Mouse (Mus musculus): Measurements from ENCODE around the gene Tep1. TPM values are rescaled to one million over a fixed set of nuclear protein-coding genes. Genes with fewer than 3 reads are reported as not detected.
"Not testable (repeated sequence)": the region's sequence is repeated elsewhere in the genome, so short reads cannot be mapped to it uniquely, and the experiment has no call there.

The Tep1 gene
- polyA plus RNA-seq, 1 experiment from 2014 or later, result 5.2 TPM

DNA sequence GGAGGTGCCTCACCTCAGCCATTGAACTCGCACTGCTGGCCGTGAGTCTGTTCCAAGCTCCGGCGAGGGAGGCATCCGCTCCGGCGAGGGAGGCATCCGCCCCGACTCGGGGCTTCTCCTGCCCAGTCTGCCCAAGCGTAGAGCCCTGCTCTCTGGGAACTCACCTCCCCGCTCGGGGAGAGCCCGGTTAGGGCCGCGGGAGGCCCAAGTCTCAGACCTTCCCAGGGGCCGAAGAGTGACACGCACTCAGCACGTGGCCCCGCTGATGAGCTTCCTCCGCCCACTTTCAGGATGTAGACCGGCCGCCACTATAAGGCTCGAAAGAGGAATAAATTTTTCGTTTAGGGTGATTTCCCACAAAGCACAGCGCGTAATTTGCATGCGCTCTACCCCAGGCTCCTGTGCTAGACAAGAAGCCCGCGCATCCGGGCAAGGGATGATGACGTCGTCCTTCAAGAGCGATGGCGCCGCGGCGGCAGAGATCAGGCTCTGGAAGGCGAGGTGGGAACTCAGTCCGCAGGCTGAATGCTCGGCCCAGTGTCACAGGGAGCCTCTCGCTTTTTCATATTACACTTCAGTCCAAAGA, 62.8 kb downstream of the Tep1 start, which contains the start of the genes Ccnb1ip1 and Parp2:
Gene Ccnb1ip1 (minus strand): TSS at position 246 of the 586 bp plus-strand sequence.
Gene Parp2 (plus strand): TSS at position 355 of the 586 bp plus-strand sequence.
- peak; percentile 97 for ATAC-seq (replicated peaks; ENCODE audit: low FRiP score)
- no peaks in the 10 kb centered on the region for H3K27me3 ChIP-seq (ENCODE audit: control insufficient read depth, insufficient read depth, low read length)
- H3K4me2 ChIP-seq (ENCODE audit: low read depth, low read length, severe bottlenecking), result peak within 1 kb of the TSS; percentile 59
- peak within 1 kb of the TSS; percentile 84 for H3K27ac ChIP-seq (ENCODE audit: low read depth, low read length)
- peak within 1 kb of the TSS; percentile 50 for H3K4me3 ChIP-seq (ENCODE audit: low read depth, low read length)
- peak within 1 kb of the TSS; percentile 77 for H3K9ac ChIP-seq (ENCODE audit: low read length)
- peak; percentile 95 for DNase-seq (ENCODE audit: low spot score)
- under 1% methylated on average over 42 of the region's 42 CpGs for WGBS
- H3K4me1 ChIP-seq (replicated peaks; ENCODE audit: control insufficient read depth, insufficient read depth, low read length), result no peaks in the 10 kb centered on the region
- no peaks in the 10 kb centered on the region; the same call in 1 of the 2 replicates for H3K36me3 ChIP-seq (ENCODE audit: control insufficient read depth, insufficient read depth, low read length)
- no peaks in the 10 kb centered on the region for H3K9me3 ChIP-seq (ENCODE audit: control insufficient read depth, low read length)

GRCm38 (mm10) chr14:50806469-50806868, 63.9 kb downstream of the Tep1 start:
- H3K9ac ChIP-seq (ENCODE audit: low read length); H3K36me3 ChIP-seq (ENCODE audit: control insufficient read depth, insufficient read depth, low read length); H3K4me1 ChIP-seq (replicated peaks; ENCODE audit: control insufficient read depth, insufficient read depth, low read length); H3K4me3 ChIP-seq (ENCODE audit: low read depth, low read length); ATAC-seq (replicated peaks; ENCODE audit: low FRiP score); H3K27me3 ChIP-seq (ENCODE audit: control insufficient read depth, insufficient read depth, low read length); H3K9me3 ChIP-seq (ENCODE audit: control insufficient read depth, low read length); DNase-seq (ENCODE audit: low spot score); H3K27ac ChIP-seq (ENCODE audit: low read depth, low read length): not testable (repeated sequence)
- 98% methylated on average over 5 of the region's 5 CpGs for WGBS
- 0 out of 2 replicates have a peak overlapping the region, but pooled peaks have one; percentile 21 for H3K4me2 ChIP-seq (ENCODE audit: low read depth, low read length, severe bottlenecking)

GRCm38 (mm10) chr14:50804683-50805082, 65.7 kb downstream of the Tep1 start:
- Histone ChIP-seq H3K27me3 (ENCODE audit: control insufficient read depth, insufficient read depth, low read length) (no peaks in the 10 kb centered on the region), H3K4me1 (replicated peaks; ENCODE audit: control insufficient read depth, insufficient read depth, low read length) (no peaks in the 10 kb centered on the region), H3K9ac (ENCODE audit: low read length) (no peak overlapping the region), H3K4me3 (ENCODE audit: low read depth, low read length) (no peak overlapping the region), H3K4me2 (ENCODE audit: low read depth, low read length, severe bottlenecking) (no peak overlapping the region), H3K9me3 (ENCODE audit: control insufficient read depth, low read length) (no peaks in the 10 kb centered on the region), H3K36me3 (ENCODE audit: control insufficient read depth, insufficient read depth, low read length) (no peaks in the 10 kb centered on the region), H3K27ac (ENCODE audit: low read depth, low read length) (no peak overlapping the region)
- DNase-seq (ENCODE audit: low spot score), result no peak
- ATAC-seq (replicated peaks; ENCODE audit: low FRiP score), result no peak
- WGBS, result 78% methylated on average over 13 of the region's 13 CpGs

DNA sequence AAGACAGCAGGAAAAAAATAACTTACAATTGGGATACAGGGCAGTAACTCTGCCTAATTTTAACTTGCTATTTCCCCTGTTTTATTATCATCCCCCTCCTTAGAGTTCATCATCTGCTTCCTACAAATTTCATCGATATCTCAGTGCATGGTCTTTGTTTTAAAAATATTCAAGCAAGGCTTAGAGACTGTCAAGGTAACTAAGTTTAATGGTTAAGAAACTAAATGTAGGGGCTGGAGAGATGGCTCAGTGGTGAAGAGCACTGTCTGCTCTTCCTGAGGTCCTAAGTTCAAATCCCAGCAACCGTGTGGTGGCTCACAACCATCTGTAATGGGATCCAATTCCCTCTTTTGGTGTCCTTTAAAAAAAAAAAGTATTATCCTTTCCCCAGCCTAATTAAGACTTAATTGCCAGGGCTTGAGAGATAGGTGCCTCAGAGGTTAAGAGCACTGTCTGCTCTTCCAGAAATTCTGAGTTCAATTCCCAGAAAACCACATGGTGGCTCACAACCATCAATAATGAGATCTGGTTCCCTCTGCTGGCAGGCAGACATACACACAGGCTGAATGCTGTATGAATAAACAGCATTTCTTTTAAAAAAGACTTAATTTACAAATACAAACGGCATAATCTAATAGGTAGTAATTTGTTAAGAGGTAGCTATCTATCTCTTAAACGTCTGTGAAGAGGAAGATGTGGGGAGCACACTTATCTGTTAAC, 67.4 kb downstream of the Tep1 start:
- H3K4me2 ChIP-seq (ENCODE audit: low read depth, low read length, severe bottlenecking), result no peak overlapping the region

DNA sequence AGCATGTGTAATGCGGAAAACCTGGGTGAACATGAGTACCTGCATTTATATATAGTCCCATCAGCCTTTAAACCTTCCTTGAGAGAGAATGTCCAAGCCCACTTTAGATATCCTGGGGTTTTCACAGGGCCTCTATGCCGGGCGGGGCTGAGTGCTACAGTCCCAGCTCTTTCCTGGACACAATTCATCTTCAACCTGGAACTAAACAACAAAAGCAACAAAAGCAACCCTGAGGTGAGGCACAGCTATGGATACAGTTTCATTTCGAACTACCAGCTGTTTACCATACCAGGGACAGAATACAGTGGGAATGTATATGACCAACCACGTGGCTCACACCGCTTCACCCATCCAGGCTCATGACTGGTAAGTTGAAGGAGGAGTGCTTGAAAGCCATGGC, 67.9 kb downstream of the Tep1 start:
- DNase-seq (ENCODE audit: low spot score) (no peak), ATAC-seq (replicated peaks; ENCODE audit: low FRiP score) (no peak)
- Histone ChIP-seq H3K9me3 (ENCODE audit: control insufficient read depth, low read length) (no peaks in the 10 kb centered on the region), H3K4me3 (ENCODE audit: low read depth, low read length) (no peak overlapping the region), H3K4me1 (replicated peaks; ENCODE audit: control insufficient read depth, insufficient read depth, low read length) (no peaks in the 10 kb centered on the region), H3K27ac (ENCODE audit: low read depth, low read length) (no peak overlapping the region), H3K27me3 (ENCODE audit: control insufficient read depth, insufficient read depth, low read length) (no peaks in the 10 kb centered on the region), H3K4me2 (ENCODE audit: low read depth, low read length, severe bottlenecking) (no peak overlapping the region), H3K9ac (ENCODE audit: low read length) (no peak overlapping the region), H3K36me3 (ENCODE audit: control insufficient read depth, insufficient read depth, low read length) (no peaks in the 10 kb centered on the region)
- WGBS, result 88% methylated on average over 6 of the region's 6 CpGs

More for the DNA sequence above, 67.4 kb downstream of the Tep1 start:
- H3K9ac ChIP-seq (ENCODE audit: low read length), result no peak overlapping the region
- 62% methylated on average over 4 of the region's 4 CpGs for WGBS
- no peak for DNase-seq (ENCODE audit: low spot score)
- no peaks in the 10 kb centered on the region for H3K9me3 ChIP-seq (ENCODE audit: control insufficient read depth, low read length)
- no peaks in the 10 kb centered on the region for H3K4me1 ChIP-seq (replicated peaks; ENCODE audit: control insufficient read depth, insufficient read depth, low read length)
- H3K27ac ChIP-seq (ENCODE audit: low read depth, low read length), result no peak overlapping the region
- ATAC-seq (replicated peaks; ENCODE audit: low FRiP score), result no peak
- H3K4me3 ChIP-seq (ENCODE audit: low read depth, low read length), result no peak overlapping the region
- no peaks in the 10 kb centered on the region for H3K36me3 ChIP-seq (ENCODE audit: control insufficient read depth, insufficient read depth, low read length)
- H3K27me3 ChIP-seq (ENCODE audit: control insufficient read depth, insufficient read depth, low read length), result no peaks in the 10 kb centered on the region

DNA sequence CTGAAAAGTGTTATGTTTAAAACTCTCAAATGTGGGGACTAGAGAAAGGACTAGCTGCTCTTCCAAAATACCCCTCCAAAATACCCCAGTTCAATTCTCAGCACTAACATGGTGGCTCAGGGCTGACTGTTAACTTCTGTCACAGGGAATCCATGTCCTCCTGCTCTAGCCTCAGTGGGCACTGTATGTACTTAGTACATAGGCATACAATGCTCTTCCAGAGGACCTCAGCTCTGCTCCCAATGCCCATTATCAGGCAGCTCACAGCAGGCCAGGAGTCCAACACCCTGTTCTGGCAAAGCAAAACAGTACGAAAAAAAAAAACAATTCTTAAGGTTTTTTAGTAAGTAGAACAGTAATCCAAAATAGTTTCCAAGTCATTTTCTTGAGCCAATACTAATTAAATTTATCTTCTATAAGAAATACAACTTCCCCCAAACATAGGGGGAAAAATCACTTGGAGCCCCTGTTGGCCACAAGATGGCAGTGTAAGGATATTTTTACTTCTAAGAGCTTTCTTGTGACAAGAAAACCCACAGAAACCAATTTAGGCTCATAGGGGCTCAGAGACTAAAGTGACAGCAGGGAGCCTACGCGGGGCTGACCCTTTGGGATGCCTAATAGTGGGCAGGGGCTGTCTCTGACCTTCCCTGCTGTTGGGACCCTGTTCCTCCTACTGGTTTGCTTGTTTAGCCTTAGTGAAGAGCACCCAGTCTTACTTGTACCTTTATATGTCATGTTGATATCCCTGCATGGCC, 70.7 kb downstream of the Tep1 start:
- ATAC-seq (replicated peaks; ENCODE audit: low FRiP score) (peak; percentile 58; the same call in 1 of the 2 replicates), DNase-seq (ENCODE audit: low spot score) (peak; percentile 60)
- Histone ChIP-seq H3K9me3 (ENCODE audit: control insufficient read depth, low read length) (no peaks in the 10 kb centered on the region), H3K4me3 (ENCODE audit: low read depth, low read length) (no peak overlapping the region), H3K27ac (ENCODE audit: low read depth, low read length) (no peak overlapping the region), H3K4me2 (ENCODE audit: low read depth, low read length, severe bottlenecking) (no peak overlapping the region), H3K4me1 (replicated peaks; ENCODE audit: control insufficient read depth, insufficient read depth, low read length) (no peaks in the 10 kb centered on the region), H3K27me3 (ENCODE audit: control insufficient read depth, insufficient read depth, low read length) (no peaks in the 10 kb centered on the region), H3K9ac (ENCODE audit: low read length) (no peak overlapping the region), H3K36me3 (ENCODE audit: control insufficient read depth, insufficient read depth, low read length) (no peaks in the 10 kb centered on the region)
- WGBS, result 2% methylated on average over 3 of the region's 3 CpGs

GRCm38 (mm10) chr14:50798512-50798911, 71.8 kb downstream of the Tep1 start:
- DNase-seq (ENCODE audit: low spot score), result no peak
- H3K4me2 ChIP-seq (ENCODE audit: low read depth, low read length, severe bottlenecking), result no peak overlapping the region

GRCm38 (mm10) chr14:50796464-50796863, 73.9 kb downstream of the Tep1 start:
- no peaks in the 10 kb centered on the region for H3K9me3 ChIP-seq (ENCODE audit: control insufficient read depth, low read length)
- H3K27ac ChIP-seq (ENCODE audit: low read depth, low read length), result no peak overlapping the region
- H3K36me3 ChIP-seq (ENCODE audit: control insufficient read depth, insufficient read depth, low read length), result no peaks in the 10 kb centered on the region
- 78% methylated on average over 1 of the region's 1 CpGs for WGBS
- no peaks in the 10 kb centered on the region for H3K27me3 ChIP-seq (ENCODE audit: control insufficient read depth, insufficient read depth, low read length)
- ATAC-seq (replicated peaks; ENCODE audit: low FRiP score) (no peak), DNase-seq (ENCODE audit: low spot score) (no peak)
- no peak overlapping the region for H3K9ac ChIP-seq (ENCODE audit: low read length)
- no peak overlapping the region for H3K4me3 ChIP-seq (ENCODE audit: low read depth, low read length)
- no peak overlapping the region for H3K4me2 ChIP-seq (ENCODE audit: low read depth, low read length, severe bottlenecking)
- H3K4me1 ChIP-seq (replicated peaks; ENCODE audit: control insufficient read depth, insufficient read depth, low read length), result no peaks in the 10 kb centered on the region

More at GRCm38 (mm10) chr14:50798512-50798911, 71.8 kb downstream of the Tep1 start:
- no peak for ATAC-seq (replicated peaks; ENCODE audit: low FRiP score)
- Histone ChIP-seq H3K4me3 (ENCODE audit: low read depth, low read length) (no peak overlapping the region), H3K9me3 (ENCODE audit: control insufficient read depth, low read length) (no peaks in the 10 kb centered on the region), H3K27me3 (ENCODE audit: control insufficient read depth, insufficient read depth, low read length) (no peaks in the 10 kb centered on the region), H3K36me3 (ENCODE audit: control insufficient read depth, insufficient read depth, low read length) (no peaks in the 10 kb centered on the region), H3K27ac (ENCODE audit: low read depth, low read length) (no peak overlapping the region), H3K4me1 (replicated peaks; ENCODE audit: control insufficient read depth, insufficient read depth, low read length) (no peaks in the 10 kb centered on the region), H3K9ac (ENCODE audit: low read length) (no peak overlapping the region)
- 58% methylated on average over 2 of the region's 2 CpGs for WGBS
